Mouse (Mus musculus) c-Kit-positive CD71-negative TER-119-negative erythroid progenitor cells, embryonic 14.5 days (primary cell): Measurements from ENCODE around the gene Prpf31.

Source experiments
- DNase-seq: peaks from one replicate; pipeline ENCODE4 v3.0.0-alpha.2; 2013; ENCODE audit warnings: low read depth

Gene Prpf31

DNA sequence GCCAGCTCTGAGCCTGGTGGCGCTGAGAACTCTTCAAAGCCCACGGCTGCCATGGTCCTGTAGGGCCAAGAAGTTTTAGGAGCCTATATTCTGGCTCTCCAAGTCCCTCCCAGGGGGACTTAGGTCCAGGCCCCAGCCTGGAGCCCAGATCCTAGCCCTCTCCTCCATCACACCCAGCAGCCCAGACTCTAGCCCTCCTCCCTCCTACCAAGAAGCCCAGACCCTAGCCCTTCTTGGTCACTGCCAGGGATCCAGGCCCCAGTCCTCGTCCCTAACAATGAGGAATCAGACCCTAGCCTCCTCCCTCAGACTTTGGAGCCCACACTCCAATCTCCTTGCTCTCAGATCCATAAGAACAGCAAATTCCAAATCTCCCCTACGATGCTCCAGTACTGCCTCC, 755 bp upstream of the Prpf31 start:
- no peak for DNase-seq

GRCm38 (mm10) chr7:3630478-3630815, 662 bp downstream of the Prpf31 start:
- DNase-seq: no peak

GRCm38 (mm10) chr7:3643412-3643811, 13.6 kb downstream of the Prpf31 start:
- no peak for DNase-seq

DNA sequence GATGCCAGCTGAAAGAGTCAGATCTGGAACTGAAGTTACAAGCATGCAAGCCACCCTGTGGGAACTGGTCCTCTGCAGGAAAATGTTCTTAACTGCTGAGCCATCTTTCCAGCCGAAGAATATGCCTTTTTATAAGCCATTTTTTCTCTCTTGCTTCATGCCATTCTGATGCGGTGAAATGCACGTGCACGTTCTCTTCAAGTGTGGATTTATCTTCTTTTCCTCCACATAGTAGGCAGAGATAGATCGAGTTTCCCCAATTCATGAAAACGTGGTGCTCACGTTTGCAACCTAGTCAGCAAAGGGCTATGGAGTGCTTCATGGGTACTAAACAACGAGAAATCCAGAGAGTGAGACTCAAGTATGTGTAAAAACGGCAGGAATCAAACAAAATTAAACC, 14.1 kb downstream of the Prpf31 start:
- DNase-seq: no peak

DNA sequence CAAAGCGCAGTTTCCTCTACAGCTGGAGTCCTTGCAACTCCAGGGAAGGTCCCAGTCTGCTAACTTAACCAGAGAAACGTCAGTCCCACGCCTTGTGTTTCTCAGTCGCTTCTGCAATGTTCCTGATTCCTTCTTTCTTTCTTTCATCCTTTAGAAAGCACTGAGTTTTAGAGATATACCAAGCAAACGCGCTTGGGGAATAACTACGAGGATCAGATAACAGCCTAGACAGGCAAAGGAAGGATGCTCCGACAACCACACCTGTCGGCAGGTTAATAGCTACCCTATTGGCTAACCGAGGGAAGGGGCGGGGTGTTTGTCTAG, 14.5 kb downstream of the Prpf31 start:
- DNase-seq: no peak

DNA sequence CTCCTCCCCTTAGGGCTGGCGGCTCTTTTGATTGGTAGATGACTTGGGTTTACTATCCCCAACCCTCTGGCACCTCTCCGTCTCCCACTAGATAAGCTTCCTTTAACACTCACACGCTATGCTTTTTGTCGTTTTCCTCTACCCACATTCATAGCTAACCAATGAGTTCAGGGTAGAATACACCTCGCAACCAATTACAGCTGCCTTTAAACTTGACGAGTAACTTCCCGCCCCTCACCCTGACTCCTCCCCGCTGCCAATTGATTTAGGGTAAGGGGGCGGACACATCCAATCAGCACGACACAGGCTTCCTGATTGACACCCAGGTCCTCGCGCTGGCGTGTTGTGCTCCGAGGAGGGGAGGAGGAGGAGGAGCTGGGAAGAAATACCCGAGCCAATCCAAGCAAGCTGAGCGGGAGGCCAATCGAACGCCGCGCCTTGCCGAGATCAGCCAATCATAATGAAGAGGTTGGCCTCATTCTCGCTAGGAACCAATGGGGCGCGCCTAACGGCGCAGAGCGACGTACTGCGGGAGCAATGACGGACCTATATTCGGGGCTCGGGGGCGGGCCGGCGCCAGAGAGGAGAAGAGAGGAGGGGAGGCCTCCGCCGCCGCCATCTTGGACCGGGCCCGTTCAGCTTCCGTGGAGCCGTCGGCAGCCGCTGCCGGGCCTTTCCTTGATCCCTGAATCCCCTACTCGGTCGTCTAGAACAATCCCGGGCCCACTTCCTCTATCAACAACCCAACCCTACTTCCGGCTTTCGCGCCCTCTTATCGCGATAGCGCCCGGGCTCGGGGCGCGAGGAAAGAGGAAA, 15.1 kb downstream of the Prpf31 start, which contains the start of gene Cnot3:
Gene Cnot3 (plus strand): TSS at position 597 of the 816 bp plus-strand sequence.
- peak; percentile 97 for DNase-seq

- DNase-seq: no peak
Measured at GRCm38 (mm10) chr7:3645488-3646025, 15.8 kb downstream of the Prpf31 start.

DNA sequence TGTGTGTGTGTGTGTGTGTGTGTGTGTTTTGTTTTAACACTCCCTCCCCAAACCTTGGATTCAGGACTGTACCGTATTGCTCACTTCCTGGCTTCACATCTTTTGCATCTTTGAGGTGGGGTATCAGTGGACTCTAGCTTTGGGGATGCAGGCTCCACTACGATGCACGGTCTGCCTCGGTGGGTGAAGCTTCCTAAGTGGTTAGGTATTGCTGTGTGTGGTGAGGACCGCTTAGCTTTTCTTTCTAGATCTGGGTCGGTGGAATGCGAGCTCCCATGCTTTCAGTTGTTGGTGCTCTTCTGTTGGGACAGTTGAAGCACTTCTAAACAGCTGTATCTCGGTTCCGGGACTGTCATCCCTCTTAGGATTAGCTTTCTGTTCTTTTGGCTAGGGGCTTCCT, 16.4 kb downstream of the Prpf31 start:
- DNase-seq: no peak

GRCm38 (mm10) chr7:3646641-3647040, 16.9 kb downstream of the Prpf31 start:
- no peak for DNase-seq

DNA sequence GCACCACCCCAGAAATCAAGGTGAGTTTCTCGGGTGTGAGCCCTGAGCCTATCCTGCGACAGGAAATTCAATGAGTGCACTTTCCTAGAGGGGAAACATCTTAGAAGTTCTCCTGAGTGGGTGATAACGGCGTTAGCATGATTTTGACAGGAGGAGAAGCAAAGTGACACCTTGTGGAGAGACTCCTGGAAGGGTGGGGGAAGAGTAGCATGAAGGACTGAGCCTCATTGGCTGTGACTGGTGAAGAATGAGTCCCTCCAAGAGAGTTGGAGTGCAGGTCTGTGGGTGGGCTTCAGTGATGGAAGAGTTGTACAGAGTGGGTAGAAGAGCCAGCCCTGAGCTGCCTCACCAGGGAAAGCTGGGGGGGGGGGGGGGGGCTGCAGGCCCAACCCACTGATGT, 27.2 kb downstream of the Prpf31 start:
- DNase-seq: no peak

DNA sequence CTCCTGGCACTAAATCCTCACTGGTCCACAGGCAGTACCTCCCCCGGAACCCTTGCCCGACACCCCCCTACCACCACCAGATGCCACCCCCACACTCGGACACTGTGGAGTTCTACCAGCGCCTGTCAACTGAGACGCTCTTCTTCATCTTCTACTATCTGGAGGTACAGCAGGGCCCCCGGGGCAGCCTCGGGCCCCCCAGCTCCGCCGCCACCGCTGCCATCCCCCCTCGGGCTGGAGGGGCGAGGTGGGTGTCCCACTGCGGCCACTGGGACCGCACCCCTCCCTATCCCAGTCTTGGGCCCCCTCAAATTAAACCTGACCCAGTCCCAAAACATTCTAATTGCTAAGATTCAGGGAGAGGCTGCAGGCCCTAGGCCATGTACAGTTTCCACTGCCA, 28.8 kb downstream of the Prpf31 start:
- DNase-seq: no peak

DNA sequence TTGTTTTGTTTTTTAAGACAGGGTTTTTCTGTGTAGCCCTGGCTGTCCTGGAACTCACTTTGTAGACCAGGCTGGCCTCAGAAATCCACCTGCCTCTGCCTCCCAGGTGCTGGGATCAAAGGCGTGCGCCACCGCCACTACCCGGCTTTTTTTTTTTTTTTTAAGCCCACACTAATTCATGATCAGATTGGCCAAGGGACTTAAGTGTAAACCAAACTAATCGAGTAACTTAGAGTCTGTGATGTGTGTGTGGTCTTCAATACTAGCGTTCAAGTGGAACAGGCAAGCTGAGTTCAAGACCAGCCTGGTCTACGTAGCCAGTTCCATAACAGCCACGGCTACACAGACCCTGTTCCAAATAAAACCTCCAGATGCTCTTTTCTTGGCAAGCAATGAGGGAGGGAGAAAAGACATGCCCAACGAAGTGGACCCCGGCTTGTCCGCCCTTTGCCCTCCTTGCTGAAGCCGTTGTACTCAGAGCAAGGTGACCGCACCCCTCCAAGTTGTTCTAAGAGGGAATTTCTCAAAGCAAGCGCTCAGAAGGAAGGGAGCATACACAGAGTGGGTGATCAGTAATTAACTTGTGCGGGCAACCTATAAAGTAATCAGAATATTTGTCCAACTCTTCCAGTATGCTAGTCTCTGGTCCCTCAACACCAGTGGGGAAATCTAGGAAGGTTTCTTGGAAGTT, 34.9 kb downstream of the Prpf31 start:
- no peak for DNase-seq

- peak; percentile 96 for DNase-seq
Measured at GRCm38 (mm10) chr7:3665215-3666114, 35.7 kb downstream of the Prpf31 start, which contains the start of gene Leng1. Gene Leng1 (minus strand): TSS chr7:3665840.

DNA sequence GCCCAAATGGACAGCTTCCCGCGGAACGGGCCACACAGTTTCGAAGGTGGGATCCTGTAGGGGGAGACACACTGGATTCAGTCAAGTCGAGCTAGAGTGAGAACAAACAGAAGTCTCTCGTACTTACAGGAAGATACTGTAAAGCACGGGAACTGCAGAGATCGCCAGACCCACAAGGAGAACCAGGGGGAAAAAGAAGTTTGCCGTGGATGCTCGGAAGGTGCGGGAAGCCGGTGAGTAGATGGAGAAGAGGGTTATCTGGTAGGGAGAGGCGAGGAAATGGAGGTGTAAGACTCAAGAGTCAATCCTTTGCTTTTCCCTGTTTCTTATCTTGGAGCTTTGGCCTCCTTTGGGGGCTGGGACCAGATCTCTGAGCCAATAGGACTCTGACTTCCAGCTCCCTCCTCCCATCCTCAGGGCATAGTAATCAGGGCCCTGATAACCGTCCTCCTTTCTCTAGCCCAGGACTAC, 37.2 kb downstream of the Prpf31 start:
- DNase-seq: no peak

GRCm38 (mm10) chr7:3674507-3675227, 44.9 kb downstream of the Prpf31 start:
- peak; percentile 86 for DNase-seq

- no peak for DNase-seq
Measured at GRCm38 (mm10) chr7:3675228-3675548, 45.4 kb downstream of the Prpf31 start.

DNA sequence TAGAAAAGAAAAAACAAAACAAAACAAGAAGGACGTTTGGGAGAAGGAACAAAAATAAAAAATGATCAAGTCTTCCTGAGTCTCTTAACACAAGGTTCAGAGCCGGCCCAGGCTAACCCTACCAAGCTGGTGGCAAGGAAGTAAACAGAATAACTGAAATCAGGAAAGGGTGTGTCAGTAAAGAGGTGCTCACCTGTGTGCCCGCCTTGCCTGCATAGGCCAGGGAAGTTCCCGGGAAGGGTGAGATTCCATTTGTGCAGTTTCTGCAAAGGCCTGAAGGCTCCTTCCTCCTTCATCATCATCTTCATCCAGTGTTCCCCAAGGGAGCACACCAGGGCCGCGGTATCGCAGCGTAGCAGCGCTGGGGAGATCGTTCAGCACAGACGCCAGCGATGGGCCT, 46.6 kb downstream of the Prpf31 start:
- no peak for DNase-seq

GRCm38 (mm10) chr7:3677342-3677741, 47.6 kb downstream of the Prpf31 start, which contains the start of gene Tmc4:
Gene Tmc4 (minus strand): TSS chr7:3677553.
- no peak for DNase-seq

DNA sequence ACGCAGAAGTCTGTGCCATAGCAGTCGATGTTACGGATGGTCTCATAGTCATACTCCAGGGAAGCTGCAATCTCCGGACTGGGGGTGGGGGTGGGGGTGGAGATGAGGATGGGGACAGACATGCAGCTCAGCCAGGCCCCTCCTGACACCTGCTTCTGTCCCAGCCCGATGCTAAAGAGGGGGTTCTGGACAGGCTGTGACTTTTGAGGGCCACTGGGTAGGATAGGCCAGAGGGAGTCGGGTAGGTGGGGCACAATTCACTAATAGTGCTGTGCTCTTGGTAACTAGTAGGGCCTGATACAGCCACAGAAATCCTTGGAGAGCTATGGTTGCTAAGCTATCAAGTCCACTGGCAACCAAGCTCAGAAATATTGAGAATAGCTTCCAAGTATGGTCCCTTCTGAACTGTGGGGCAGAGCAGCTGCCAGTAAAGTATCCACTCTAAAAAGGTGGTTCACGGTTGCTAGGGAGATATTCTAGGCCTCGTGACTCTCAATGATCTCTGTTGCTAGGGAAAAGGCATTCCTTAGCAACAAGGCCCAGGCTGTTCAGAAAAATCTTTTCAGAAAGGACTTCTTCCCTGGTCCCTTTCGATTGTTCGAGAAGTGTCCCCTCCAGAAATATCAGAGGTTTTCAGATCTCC, 54.2 kb downstream of the Prpf31 start:
- no peak for DNase-seq

- DNase-seq: no peak
Measured at GRCm38 (mm10) chr7:3684698-3685097, 54.9 kb downstream of the Prpf31 start.
